Mouse (Mus musculus) MEL (cell line): ENCODE data around the gene Unc45b. TPM values are rescaled to one million over a fixed set of nuclear protein-coding genes. Genes with fewer than 3 reads are reported as not detected.

Source experiments
- DNase-seq: peaks from one replicate; pipeline ENCODE4 v3.0.0; 2011; ENCODE audit warnings: low read depth, low spot score
- H3K27ac ChIP-seq: 2 replicates; pipeline ENCODE4 v1.5.1; 2012; ENCODE audit warnings: low read depth, mild to moderate bottlenecking, control low read depth, low read length, moderate library complexity; ENCODE audit not compliant: control insufficient read depth
- H3K27me3 ChIP-seq, 2 experiments: fragments of 150-350 bp in 1 of 2; sonication (generic) in 1 of 2; 2 replicates each; pipeline ENCODE4 v1.6.1; 2012; ENCODE audit warnings: low read length in 2 of 2, mild to moderate bottlenecking in 2 of 2, improper control_type of control experiment in 1 of 2, moderate library complexity in 1 of 2; ENCODE audit not compliant: insufficient read depth in 2 of 2, control insufficient read depth in 1 of 2
- H3K36me3 ChIP-seq, 2 experiments: 2 replicates each; pipeline ENCODE4 v1.6.1; 2012 to 2014; ENCODE audit warnings: low read length in 2 of 2, improper control_type of control experiment in 1 of 2, inconsistent platforms in 1 of 2, mild to moderate bottlenecking in 1 of 2; ENCODE audit not compliant: insufficient read depth in 2 of 2, control insufficient read depth in 1 of 2
- H3K4me1 ChIP-seq, 2 experiments: fragments of 150-350 bp in 1 of 2; sonication (generic) in 1 of 2; 2 replicates each; pipeline ENCODE4 v1.6.1; 2012; ENCODE audit warnings: low read length in 2 of 2, improper control_type of control experiment in 1 of 2, mild to moderate bottlenecking in 1 of 2; ENCODE audit not compliant: insufficient read depth in 2 of 2, control insufficient read depth in 1 of 2
- H3K4me3 ChIP-seq, 2 experiments: fragments of 150-350 bp in 1 of 2; sonication (generic) in 1 of 2; 2 replicates each; pipeline ENCODE4 v1.5.1; 2012; ENCODE audit warnings: low read depth in 2 of 2, low read length in 2 of 2, mild to moderate bottlenecking in 2 of 2, moderate library complexity in 2 of 2, control low read depth in 1 of 2, improper control_type of control experiment in 1 of 2; ENCODE audit not compliant: control insufficient read depth in 1 of 2, insufficient read depth in 1 of 2
- H3K79me2 ChIP-seq: 2 replicates; pipeline ENCODE4 v1.6.1; 2012; ENCODE audit warnings: mild to moderate bottlenecking, low read length, moderate library complexity; ENCODE audit not compliant: control insufficient read depth, poor library complexity, insufficient read depth
- H3K9ac ChIP-seq: 2 replicates; pipeline ENCODE4 v1.6.1; 2012; ENCODE audit warnings: low read depth, mild to moderate bottlenecking, control low read depth, low read length, moderate library complexity; ENCODE audit not compliant: control insufficient read depth, poor library complexity, severe bottlenecking
- H3K9me3 ChIP-seq: fragments of 150-350 bp; sonication (generic); replicated peaks from 2 replicates; pipeline ENCODE4 v1.6.1; 2012; ENCODE audit warnings: mild to moderate bottlenecking, low read length, improper control_type of control experiment, moderate library complexity; ENCODE audit not compliant: insufficient read depth
- E2F4 ChIP-seq: IDR thresholded peaks from 2 replicates; pipeline ENCODE4 v1.6.1; 2011; ENCODE audit warnings: low read depth, low read length, improper control_type of control experiment, borderline replicate concordance
- ELF1 ChIP-seq: IDR thresholded peaks from 2 replicates; pipeline ENCODE4 v1.6.1; 2014; ENCODE audit warnings: low read depth, mild to moderate bottlenecking, inconsistent platforms, low read length, improper control_type of control experiment, moderate library complexity
- GATA1 ChIP-seq: IDR thresholded peaks from 2 replicates; pipeline ENCODE4 v1.6.1; 2011; ENCODE audit warnings: low read depth, low read length, improper control_type of control experiment
- HCFC1 ChIP-seq: IDR thresholded peaks from 2 replicates; pipeline ENCODE4 v1.6.1; 2012; ENCODE audit warnings: low read depth, mild to moderate bottlenecking, inconsistent platforms, low read length, improper control_type of control experiment, moderate library complexity
- MAFK ChIP-seq: IDR thresholded peaks from 2 replicates; pipeline ENCODE4 v1.6.1; 2011; ENCODE audit warnings: low read depth, mild to moderate bottlenecking, low read length, improper control_type of control experiment, borderline replicate concordance
- MEF2A ChIP-seq: IDR thresholded peaks from 2 replicates; pipeline ENCODE4 v1.6.1; 2014; ENCODE audit warnings: low read depth, mild to moderate bottlenecking, inconsistent platforms, low read length, improper control_type of control experiment; ENCODE audit not compliant: poor library complexity, insufficient replicate concordance, severe bottlenecking; ENCODE audit errors: extremely low read depth
- MYB ChIP-seq: IDR thresholded peaks from 2 replicates; pipeline ENCODE4 v1.6.1; 2011; ENCODE audit warnings: mild to moderate bottlenecking, low read depth, low read length, improper control_type of control experiment
- MYC ChIP-seq: IDR thresholded peaks from 2 replicates; pipeline ENCODE4 v1.6.1; 2011; ENCODE audit warnings: low read depth, mild to moderate bottlenecking, low read length, improper control_type of control experiment, moderate library complexity
- NELFE ChIP-seq: IDR thresholded peaks from 2 replicates; pipeline ENCODE4 v1.6.1; 2011; ENCODE audit warnings: low read depth, low read length, improper control_type of control experiment
- NRF1 ChIP-seq: IDR thresholded peaks from 2 replicates; pipeline ENCODE4 v1.6.1; 2014; ENCODE audit warnings: low read depth, mild to moderate bottlenecking, inconsistent platforms, low read length, improper control_type of control experiment, moderate library complexity; ENCODE audit not compliant: poor library complexity, insufficient read depth, severe bottlenecking
- RAD21 ChIP-seq: IDR thresholded peaks from 2 replicates; pipeline ENCODE4 v1.6.1; 2011; ENCODE audit warnings: mild to moderate bottlenecking, low read depth, low read length, improper control_type of control experiment
- UBTF ChIP-seq: IDR thresholded peaks from 2 replicates; pipeline ENCODE4 v1.6.1; 2012; ENCODE audit warnings: low read depth, mild to moderate bottlenecking, inconsistent platforms, low read length, improper control_type of control experiment, moderate library complexity, borderline replicate concordance; ENCODE audit not compliant: insufficient read depth
- USF1 ChIP-seq: IDR thresholded peaks from 2 replicates; pipeline ENCODE4 v1.6.1; 2014; ENCODE audit warnings: low read depth, mild to moderate bottlenecking, inconsistent platforms, low read length, improper control_type of control experiment, moderate library complexity
- ZC3H11A ChIP-seq: IDR thresholded peaks from 2 replicates; pipeline ENCODE4 v1.6.1; 2012; ENCODE audit warnings: low read depth, mild to moderate bottlenecking, inconsistent platforms, low read length, improper control_type of control experiment
- ZKSCAN1 ChIP-seq: IDR thresholded peaks from 2 replicates; pipeline ENCODE4 v1.6.1; 2012; ENCODE audit warnings: low read depth, mild to moderate bottlenecking, inconsistent platforms, low read length, improper control_type of control experiment, moderate library complexity
- polyA plus RNA-seq, 2 experiments: library from polyadenylated mRNA; stranded (reverse) in 1 of 2; unstranded in 1 of 2; fragments of >175 nt in 1 of 2; fragments of >200 nt in 1 of 2; gene quantifications; 2 replicates each; pipeline versions ENCODE4 v1.2.1 to v1.2.4; 2012; ENCODE audit warnings: low replicate concordance in 2 of 2, low read depth in 1 of 2; ENCODE audit not compliant: insufficient read length in 2 of 2, insufficient read depth in 1 of 2, missing spikeins in 1 of 2
- total RNA-seq: library from RNA; depleted of rRNA; stranded (reverse); fragments of 300-350 nt; gene quantifications from 2 replicates; pipeline ENCODE4 v1.2.3, GENCODE M21; 2012

The Unc45b gene
- total and polyA plus RNA-seq, 3 experiments: 0.08 to 0.29 TPM; not detected in 1

- Histone ChIP-seq H3K9me3 (no peaks in the 10 kb centered on the region), H3K79me2 (peaks cover 7% of the 10 kb centered on the region), H3K27me3 (no peaks in the 10 kb centered on the region), H3K27ac (no peak overlapping the region), H3K36me3 (peaks cover 6 to 11% of the 10 kb centered on the region in 2 experiments), H3K9ac (no peak overlapping the region), H3K4me3 (no peak overlapping the region), H3K4me1 (0 out of 4 replicates have a peak, but pooled peaks cover 0 to 6% of the 10 kb centered on the region in 2 experiments)
- DNase-seq: no peak
- TF ChIP-seq GATA1 (no peak), UBTF (no peak), RAD21 (no peak), MAFK (no peak), MEF2A (no peak), ZKSCAN1 (no peak), E2F4 (no peak), MYB (no peak), NELFE (no peak), MYC (no peak), NRF1 (no peak), ELF1 (no peak)
Observed at GRCm38 (mm10) chr11:82901606-82902310, 8.6 kb upstream of the Unc45b start.

- TF ChIP-seq USF1 (peak; percentile 82), HCFC1 (no peak), ZC3H11A (no peak)
- Histone ChIP-seq H3K4me3 (no peak overlapping the region), H3K79me2 (peaks cover 21% of the 10 kb centered on the region), H3K9me3 (no peaks in the 10 kb centered on the region), H3K27ac (no peak overlapping the region), H3K36me3 (peaks cover 6 to 17% of the 10 kb centered on the region in 2 experiments), H3K27me3 (no peaks in the 10 kb centered on the region), H3K4me1 (peaks cover 0 to 12% of the 10 kb centered on the region in 2 experiments; a peak in 3 of 4 replicates), H3K9ac (no peak overlapping the region)
- peak; percentile 51 for DNase-seq
Observed at GRCm38 (mm10) chr11:82904952-82905351, 5.4 kb upstream of the Unc45b start.
